Mouse (Mus musculus) regulatory T cell (primary cell): ENCODE measurements at regions not wholly inside any gene's neighbourhood (a gene's known extent, or its start where the extent isn't known, plus 50 kb on each side); places are given as distances from the start of the nearest gene placed in this dataset.

Experiments used
- in situ Hi-C: fragments of 300-600 bp; cut with MboI, MseI; formaldehyde crosslinking; loops from one replicate; pipeline ENCODE4 v1.15.1; 2025; ENCODE audit warnings: high pct_unique_total_duplicates

GRCm38 (mm10) chr9:32003730-32004129 is 90.5 kb upstream of the Barx2 start:
- in situ Hi-C loops = no loop called here

- in situ Hi-C loops = no loop called here
These were observed 92.1 kb upstream of the Barx2 start for GRCm38 (mm10) chr9:32005348-32005747.

GRCm38 (mm10) chr9:32006350-32006749 is 93.1 kb upstream of the Barx2 start:
- in situ Hi-C loops = no loop called here

- in situ Hi-C loops = no loop called here
These were observed 97.9 kb upstream of the Barx2 start for GRCm38 (mm10) chr9:32010953-32011770.

GRCm38 (mm10) chr9:32016286-32016685 is 99.7 kb upstream of the Arhgap32 start:
- in situ Hi-C loops = no loop called here

- in situ Hi-C loops = no loop called here
These were observed 97.9 kb upstream of the Arhgap32 start for GRCm38 (mm10) chr9:32018020-32018419.

- in situ Hi-C loops = no loop called here
These were observed 96.2 kb upstream of the Arhgap32 start for GRCm38 (mm10) chr9:32019786-32020185.

GRCm38 (mm10) chr9:32020942-32021731 is 94.8 kb upstream of the Arhgap32 start:
- in situ Hi-C loops = no loop called here

- in situ Hi-C loops = no loop called here
These were observed 94.2 kb upstream of the Arhgap32 start for GRCm38 (mm10) chr9:32021755-32022154.

- in situ Hi-C loops = no loop called here
These were observed 92.9 kb upstream of the Arhgap32 start for GRCm38 (mm10) chr9:32022996-32023395.

- in situ Hi-C loops = loop anchor here (25.0 kb wide), 1 partner anchor 1012 kb away; no protein-coding TSS in a partner anchor
These were observed 91.2 kb upstream of the Arhgap32 start for GRCm38 (mm10) chr9:32024767-32025166.

- in situ Hi-C loops = loop anchor here (25.0 kb wide), 1 partner anchor 1016 kb away; no protein-coding TSS in a partner anchor
These were observed 88.0 kb upstream of the Arhgap32 start for GRCm38 (mm10) chr9:32027962-32028361.

- in situ Hi-C loops = loop anchor here (25.0 kb wide), 1 partner anchor 1017 kb away; no protein-coding TSS in a partner anchor
These were observed 86.9 kb upstream of the Arhgap32 start for GRCm38 (mm10) chr9:32029001-32029400.

- in situ Hi-C loops = loop anchor here (25.0 kb wide), 1 partner anchor 1017 kb away; no protein-coding TSS in a partner anchor
These were observed 86.2 kb upstream of the Arhgap32 start for GRCm38 (mm10) chr9:32029786-32030185.

- in situ Hi-C loops = loop anchor here (25.0 kb wide), 1 partner anchor 1018 kb away; no protein-coding TSS in a partner anchor
These were observed 85.7 kb upstream of the Arhgap32 start for GRCm38 (mm10) chr9:32030203-32030602.

GRCm38 (mm10) chr9:32031950-32032453 is 83.9 kb upstream of the Arhgap32 start:
- in situ Hi-C loops = loop anchor here (25.0 kb wide), 1 partner anchor 1020 kb away; no protein-coding TSS in a partner anchor

GRCm38 (mm10) chr9:32032521-32033185 is 83.3 kb upstream of the Arhgap32 start:
- in situ Hi-C loops = loop anchor here (25.0 kb wide), 1 partner anchor 1020 kb away; no protein-coding TSS in a partner anchor

- in situ Hi-C loops = loop anchor here (25.0 kb wide), 1 partner anchor 1022 kb away; no protein-coding TSS in a partner anchor
These were observed 82.0 kb upstream of the Arhgap32 start for GRCm38 (mm10) chr9:32033937-32034336.

- in situ Hi-C loops = loop anchor here (25.0 kb wide), 1 partner anchor 1028 kb away; no protein-coding TSS in a partner anchor
These were observed 75.9 kb upstream of the Arhgap32 start for GRCm38 (mm10) chr9:32039999-32040398.

GRCm38 (mm10) chr9:32043344-32043743 is 72.6 kb upstream of the Arhgap32 start:
- in situ Hi-C loops = loop anchor here (25.0 kb wide), 1 partner anchor 1031 kb away; no protein-coding TSS in a partner anchor

- in situ Hi-C loops = loop anchor here (25.0 kb wide), 1 partner anchor 1034 kb away; no protein-coding TSS in a partner anchor
These were observed 69.1 kb upstream of the Arhgap32 start for GRCm38 (mm10) chr9:32046791-32047190.
